ENCODE assay signal across 24 mouse cellular contexts in genomic region chr13:117185329-117185728, GRCm38 (mm10). TPM values are rescaled to one million over a fixed set of nuclear protein-coding genes. Genes with fewer than 3 reads are reported as not detected.
DNase-seq lines count a peak whose midpoint lies in the region; ATAC-seq and TF ChIP-seq lines count a peak whose summit lies in the region.
"Had no signal": no experiment of that assay in that cellular context is flagged by ENCODE, and none has a peak within 500 bp of the region (broad histone marks: within the 10 kb centered on the region; RNA-seq: fewer than 3 reads in every experiment).

No protein-coding gene starts in this region.

- no peak for DNase-seq in hindbrain, embryonic 14.5 days (ENCODE audit: low spot score)
- peak; percentile 8 for DNase-seq in brain, embryonic 14.5 days (ENCODE audit: low read depth)
- DNase-seq in heart, postnatal 4 days, result no peak
- no peak for DNase-seq in lung, postnatal 25 days (ENCODE audit: low spot score)
- DNase-seq: adrenal gland, adult 8-10 months; adrenal gland, postnatal 25 days; cerebellum, adult 18-20 months; cerebellum, adult 9-10 months; cerebellum, postnatal 14 days; gastrocnemius, postnatal 25 days; heart, adult 18-20 months; heart, postnatal 10 days; heart, postnatal 36 days had no signal

- H3K9me3 ChIP-seq in hindbrain, embryonic 15.5 days, result no peaks in the 10 kb centered on the region
- no peaks in the 10 kb centered on the region for H3K9me3 ChIP-seq in hindbrain, embryonic 14.5 days (ENCODE audit: control insufficient read depth, low read length)
- H3K9me3 ChIP-seq in midbrain, embryonic 15.5 days, result no peaks in the 10 kb centered on the region
- H3K9me3 ChIP-seq: forebrain, embryonic 10.5 days; forebrain, embryonic 13.5 days; heart, embryonic 12.5 days; heart, embryonic 15.5 days; hindbrain, embryonic 12.5 days had no signal

- no peak for TF ChIP-seq CTCF in brain, embryonic 14.5 days (IDR thresholded peaks at IDR 0.05; ENCODE audit: borderline replicate concordance, extremely low read depth, insufficient read depth, insufficient read length)

- H3K36me3 ChIP-seq in hindbrain, embryonic 15.5 days, result no peaks in the 10 kb centered on the region
- no peaks in the 10 kb centered on the region for H3K36me3 ChIP-seq in hindbrain, embryonic 14.5 days (replicated peaks; ENCODE audit: control insufficient read depth, insufficient read depth)
- no peaks in the 10 kb centered on the region for H3K36me3 ChIP-seq in midbrain, embryonic 15.5 days (replicated peaks)
- H3K36me3 ChIP-seq: forebrain, embryonic 10.5 days; heart, embryonic 12.5 days; heart, embryonic 15.5 days; hindbrain, embryonic 12.5 days had no signal

- TF ChIP-seq POLR2A in brain, embryonic 14.5 days (IDR thresholded peaks at IDR 0.05; ENCODE audit: borderline replicate concordance, extremely low read depth, insufficient read depth, insufficient read length, poor library complexity, severe bottlenecking), result no peak

- H3K4me2 ChIP-seq in hindbrain, embryonic 15.5 days, result no peak overlapping the region
- H3K4me2 ChIP-seq in hindbrain, embryonic 14.5 days (replicated peaks), result no peak overlapping the region
- no peak overlapping the region for H3K4me2 ChIP-seq in midbrain, embryonic 15.5 days
- H3K4me2 ChIP-seq: forebrain, embryonic 13.5 days; heart, embryonic 12.5 days; heart, embryonic 15.5 days; hindbrain, embryonic 12.5 days had no signal

- peak; percentile 51; the same call in 1 of the 2 replicates for ATAC-seq in hindbrain, embryonic 15.5 days (ENCODE audit: low FRiP score, low read depth)
- no peak for ATAC-seq in hindbrain, embryonic 14.5 days (ENCODE audit: low FRiP score)
- ATAC-seq in midbrain, embryonic 15.5 days (replicated peaks), result peak; percentile 69
- ATAC-seq: activated CD4-positive, CD25-positive, alpha-beta regulatory T cell, adult 4 months; forebrain, embryonic 13.5 days; forebrain, embryonic 16.5 days had no signal

- H3K4me1 ChIP-seq in hindbrain, embryonic 15.5 days (replicated peaks), result no peaks in the 10 kb centered on the region
- H3K4me1 ChIP-seq in hindbrain, embryonic 14.5 days (replicated peaks; ENCODE audit: control insufficient read depth, insufficient read depth, low read length), result no peaks in the 10 kb centered on the region
- H3K4me1 ChIP-seq in midbrain, embryonic 15.5 days, result no peaks in the 10 kb centered on the region
- H3K4me1 ChIP-seq: forebrain, embryonic 10.5 days; forebrain, embryonic 13.5 days; heart, embryonic 12.5 days; heart, embryonic 15.5 days; hindbrain, embryonic 12.5 days had no signal

- H3K9ac ChIP-seq in hindbrain, embryonic 15.5 days, result no peak overlapping the region
- H3K9ac ChIP-seq in hindbrain, embryonic 14.5 days, result no peak overlapping the region
- H3K9ac ChIP-seq in midbrain, embryonic 15.5 days, result no peak overlapping the region
- H3K9ac ChIP-seq: forebrain, embryonic 13.5 days; heart, embryonic 12.5 days; heart, embryonic 15.5 days; hindbrain, embryonic 12.5 days had no signal

- no peaks in the 10 kb centered on the region for H3K27me3 ChIP-seq in hindbrain, embryonic 15.5 days
- H3K27me3 ChIP-seq in hindbrain, embryonic 14.5 days (ENCODE audit: control insufficient read depth, insufficient read depth, low read length), result no peaks in the 10 kb centered on the region
- no peaks in the 10 kb centered on the region for H3K27me3 ChIP-seq in midbrain, embryonic 15.5 days (replicated peaks)
- H3K27me3 ChIP-seq: forebrain, embryonic 13.5 days; heart, embryonic 12.5 days; heart, embryonic 15.5 days; hindbrain, embryonic 12.5 days had no signal

- no peak overlapping the region for H3K4me3 ChIP-seq in hindbrain, embryonic 15.5 days
- no peak overlapping the region for H3K4me3 ChIP-seq in hindbrain, embryonic 14.5 days (replicated peaks; ENCODE audit: low read length)
- no peak overlapping the region for H3K4me3 ChIP-seq in midbrain, embryonic 15.5 days
- H3K4me3 ChIP-seq: forebrain, embryonic 10.5 days; forebrain, embryonic 13.5 days; heart, embryonic 12.5 days; heart, embryonic 15.5 days; hindbrain, embryonic 12.5 days had no signal

- no peak overlapping the region for H3K27ac ChIP-seq in hindbrain, embryonic 15.5 days (replicated peaks)
- H3K27ac ChIP-seq in hindbrain, embryonic 14.5 days, result no peak overlapping the region
- H3K27ac ChIP-seq in midbrain, embryonic 15.5 days, result no peak overlapping the region
- H3K27ac ChIP-seq: forebrain, embryonic 10.5 days; forebrain, embryonic 13.5 days; heart, embryonic 15.5 days; hindbrain, embryonic 12.5 days had no signal

- 68% methylated on average over 6 of the region's 6 CpGs for WGBS in hindbrain, embryonic 15.5 days
- WGBS in hindbrain, embryonic 14.5 days, result 61% methylated on average over 6 of the region's 6 CpGs
- 71% methylated on average over 6 of the region's 6 CpGs for WGBS in midbrain, embryonic 15.5 days

RNA-seq across cellular contexts. Expression of gene Emb, which starts 23.0 kb away (rescaled TPM):
- 13.4 and 15.4 TPM in 2 replicates for polyA plus RNA-seq in hindbrain, embryonic 15.5 days (2015; fragmentation: Nextera tagmentation; extraction: Ambion mirVana)
- polyA plus RNA-seq in hindbrain, embryonic 14.5 days (2014; fragmentation: Nextera tagmentation; extraction: Ambion mirVana), result 14.3 and 14.9 TPM in 2 replicates
- 8.2 and 11.4 TPM in 2 replicates for polyA plus RNA-seq in brain, embryonic 14.5 days (2012; rRNA removed)
- polyA plus RNA-seq in midbrain, embryonic 15.5 days (2015; fragmentation: Nextera tagmentation; extraction: Ambion mirVana), result 12.2 and 12.5 TPM in 2 replicates
- total RNA-seq in heart, postnatal 4 days (2021), result 10 to 100 TPM; 14.3 to 14.7 TPM

RNA-seq across cellular contexts. Expression of gene Gm17509, which starts 35.5 kb away (rescaled TPM):
- polyA plus RNA-seq in hindbrain, embryonic 15.5 days (2015; fragmentation: Nextera tagmentation; extraction: Ambion mirVana), result 0.34 and 0.41 TPM in 2 replicates
- polyA plus RNA-seq in hindbrain, embryonic 14.5 days (2014; fragmentation: Nextera tagmentation; extraction: Ambion mirVana), result 0.29 and 0.48 TPM in 2 replicates
- polyA plus RNA-seq in brain, embryonic 14.5 days (2012; rRNA removed), result 0.78 and 1.0 TPM in 2 replicates
- polyA plus RNA-seq in midbrain, embryonic 15.5 days (2015; fragmentation: Nextera tagmentation; extraction: Ambion mirVana), result 0.46 and 0.51 TPM in 2 replicates
- not detected for total RNA-seq in heart, postnatal 4 days (2021)
- total RNA-seq: adrenal gland, postnatal 25 days; gastrocnemius, adult 8-10 months; gastrocnemius, postnatal 25 days; heart, adult 18-20 months; heart, postnatal 10 days; heart, postnatal 36 days had no signal
- polyA plus RNA-seq: heart, embryonic 15.5 days; intestine, embryonic 14.5 days had no signal
